Mouse (Mus musculus): ENCODE results near the gene 2510009E07Rik.
"Not testable (repeated sequence)": the region's sequence is repeated elsewhere in the genome, so short reads cannot be mapped to it uniquely, and the experiment has no call there.

2510009E07Rik gene

DNA sequence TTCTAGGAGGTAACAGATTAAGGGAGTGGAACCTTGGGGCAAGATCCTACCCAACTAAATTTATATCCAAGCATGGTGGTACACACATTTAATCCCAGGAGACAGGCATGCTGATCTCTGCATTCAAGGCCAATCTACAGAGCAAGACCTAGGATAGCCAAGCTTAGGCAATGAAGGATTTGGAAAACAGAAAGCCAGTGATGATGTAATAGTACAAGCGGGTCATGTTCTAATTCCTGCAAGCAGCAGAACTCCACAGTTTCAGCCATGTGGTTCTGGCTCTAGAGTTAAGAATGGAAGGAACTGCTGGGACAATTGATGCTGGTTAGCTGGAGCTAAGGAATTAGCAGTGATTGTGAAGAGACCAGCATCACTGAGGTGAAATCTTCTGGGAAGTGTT lies 20.8 kb downstream of the 2510009E07Rik start:
- not testable (repeated sequence) for DNase-seq

DNA sequence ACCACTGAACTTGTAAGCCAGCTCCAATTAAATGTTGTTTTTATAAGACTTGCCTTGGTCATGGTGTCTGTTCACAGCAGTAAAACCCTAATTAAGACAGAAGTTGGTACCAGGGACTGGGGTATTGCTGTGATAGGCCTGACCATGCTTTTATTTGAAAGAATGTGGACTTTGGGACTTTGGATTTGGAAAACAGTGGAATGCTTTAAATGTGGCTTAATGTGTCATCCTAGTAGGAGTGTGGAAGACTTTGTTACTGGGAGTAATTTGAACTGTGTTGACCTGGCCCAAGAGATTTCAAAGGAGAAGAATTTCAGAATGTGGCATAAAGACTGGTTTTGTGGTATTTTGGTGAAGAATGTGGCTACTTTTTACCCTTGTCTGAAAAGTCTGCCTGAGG lies 21.4 kb downstream of the 2510009E07Rik start:
- DNase-seq: not testable (repeated sequence)

DNA sequence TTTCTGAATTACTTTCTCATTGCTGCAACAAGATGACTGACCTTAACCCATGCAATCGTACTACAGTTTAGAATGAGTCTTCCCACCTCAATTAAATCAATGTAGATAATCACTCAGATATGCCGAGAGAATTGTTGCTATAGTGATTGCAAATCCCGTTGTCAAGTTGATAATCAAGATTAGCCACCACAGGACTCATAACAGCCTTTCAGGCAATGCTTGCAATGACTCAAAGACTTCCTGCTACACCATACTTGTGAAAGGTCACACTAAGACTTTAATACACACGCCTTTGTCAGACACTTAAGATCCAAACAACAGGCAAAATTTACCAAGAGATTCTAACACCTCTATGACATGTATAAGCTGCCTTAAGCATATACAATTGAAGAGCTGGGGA lies 22.6 kb downstream of the 2510009E07Rik start:
- no peak for DNase-seq

DNA sequence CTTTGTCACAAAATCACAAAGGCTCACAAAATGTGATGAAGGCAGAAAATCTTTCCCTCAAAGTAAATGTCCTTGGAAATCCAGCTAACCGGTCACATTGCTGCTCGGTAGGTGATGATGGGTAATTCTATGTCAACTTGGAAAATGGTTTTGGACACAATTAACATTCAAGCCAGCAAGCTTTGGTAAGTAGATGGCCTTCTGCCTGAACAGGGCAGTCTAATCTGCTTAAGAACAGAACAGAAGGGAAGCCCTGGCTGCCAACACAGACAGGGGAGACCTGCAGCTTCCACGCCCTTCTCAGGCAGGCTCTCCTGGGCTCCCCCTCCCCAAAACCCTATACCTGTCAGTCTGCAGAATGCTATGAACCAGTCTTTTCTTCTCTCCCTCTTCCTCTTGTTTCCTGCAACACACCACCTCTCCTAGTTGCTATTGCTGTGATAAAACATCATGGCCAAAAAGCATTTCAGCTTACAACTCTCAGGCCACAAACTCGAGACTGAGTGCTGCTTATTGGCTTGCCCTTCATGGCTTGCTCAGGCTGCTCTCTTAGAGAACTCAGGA lies 29.0 kb downstream of the 2510009E07Rik start:
- no peak for DNase-seq

DNA sequence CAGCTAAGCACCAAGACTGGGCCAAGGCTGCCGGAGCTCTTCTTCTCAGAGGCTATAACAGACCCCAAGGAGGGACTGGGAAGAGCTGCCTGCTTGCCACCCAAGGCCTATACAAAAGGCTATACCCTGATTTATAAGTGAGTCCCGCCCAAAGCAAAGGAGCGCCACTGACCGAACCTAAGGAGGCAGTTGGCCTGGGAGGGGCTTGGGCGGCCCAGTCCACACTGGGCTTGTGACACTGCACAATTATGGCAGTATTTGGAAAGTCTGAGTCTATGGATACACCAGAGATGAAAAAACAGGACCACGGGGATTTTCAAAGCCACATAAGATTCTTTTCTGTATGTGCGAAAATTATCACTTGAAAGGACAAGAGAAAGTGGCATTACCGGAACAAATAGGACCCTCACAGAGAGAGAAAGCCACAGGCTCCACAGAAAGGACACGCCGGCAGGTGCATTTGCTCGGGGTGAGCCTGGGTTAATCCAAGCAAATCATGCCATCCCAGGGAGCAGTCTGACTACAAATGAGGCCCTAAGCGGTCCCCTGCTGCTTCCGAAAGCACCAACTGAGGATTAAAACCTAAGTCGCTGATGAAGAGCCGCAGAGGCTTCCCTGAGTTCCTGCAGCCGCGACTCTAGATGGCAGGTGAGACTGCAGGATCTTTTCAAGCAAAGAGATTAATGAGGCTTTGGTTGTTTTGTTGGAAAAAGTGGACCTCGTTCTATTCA lies 29.7 kb downstream of the 2510009E07Rik start:
- DNase-seq: no peak

DNA sequence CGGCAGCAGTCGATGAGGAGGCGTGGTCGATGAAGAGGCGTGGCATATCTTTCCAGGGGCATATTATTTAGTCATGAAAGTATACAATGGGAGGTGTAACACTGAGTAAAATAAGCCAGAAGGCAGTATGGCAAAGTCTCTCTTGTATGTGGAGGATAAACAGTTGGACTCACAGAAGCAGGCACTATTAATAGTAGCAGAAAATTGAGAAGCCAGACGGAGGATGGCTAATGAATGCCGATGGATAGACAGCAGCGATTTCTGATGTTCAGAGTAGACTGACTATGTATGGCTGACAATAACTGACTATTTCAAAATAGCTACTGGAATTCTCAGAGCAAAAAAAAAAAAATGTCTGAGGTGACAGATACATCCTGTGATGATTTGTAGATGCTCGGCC lies 38.5 kb downstream of the 2510009E07Rik start:
- no peak for DNase-seq

DNA sequence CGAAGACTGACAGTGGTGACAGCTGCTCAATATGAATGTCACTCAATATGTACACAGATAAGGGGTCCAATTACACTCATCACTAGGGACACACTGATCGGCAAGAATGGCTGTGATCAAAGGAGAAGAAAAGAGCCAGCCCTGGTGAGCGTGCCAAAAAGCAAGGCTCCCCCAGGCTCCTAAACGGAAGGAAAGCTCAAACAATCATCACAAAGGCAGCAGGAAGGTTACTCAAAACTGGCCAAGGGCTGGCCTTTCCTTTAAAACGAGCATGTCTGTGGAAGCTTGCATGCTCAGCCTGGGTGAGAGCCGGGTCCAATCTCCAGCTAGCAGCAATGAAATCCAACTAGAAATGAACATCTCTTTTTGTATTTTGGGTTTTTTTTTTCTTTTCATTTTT lies 39.2 kb downstream of the 2510009E07Rik start:
- DNase-seq: peak in 1 of 2 experiments; percentile 40

DNA sequence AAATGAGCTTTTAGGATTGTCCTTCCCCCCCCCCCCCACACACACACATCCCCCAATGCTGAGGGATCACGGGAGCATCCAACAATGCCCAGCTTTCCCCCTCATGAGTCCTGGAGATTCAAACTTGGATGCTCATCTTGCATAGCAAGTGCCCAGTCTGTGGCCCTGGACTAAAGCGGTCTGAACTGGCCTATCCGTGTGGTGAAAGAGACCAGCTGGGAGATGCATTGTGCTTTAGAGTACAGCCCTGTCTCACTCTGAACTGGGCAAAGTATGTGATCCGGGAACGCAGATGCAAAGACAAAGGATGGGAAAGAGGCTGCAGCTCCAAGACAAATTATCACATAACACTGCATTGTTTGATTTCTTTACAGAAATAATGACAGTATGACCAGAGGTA lies 40.1 kb downstream of the 2510009E07Rik start:
- DNase-seq: no peak

DNA sequence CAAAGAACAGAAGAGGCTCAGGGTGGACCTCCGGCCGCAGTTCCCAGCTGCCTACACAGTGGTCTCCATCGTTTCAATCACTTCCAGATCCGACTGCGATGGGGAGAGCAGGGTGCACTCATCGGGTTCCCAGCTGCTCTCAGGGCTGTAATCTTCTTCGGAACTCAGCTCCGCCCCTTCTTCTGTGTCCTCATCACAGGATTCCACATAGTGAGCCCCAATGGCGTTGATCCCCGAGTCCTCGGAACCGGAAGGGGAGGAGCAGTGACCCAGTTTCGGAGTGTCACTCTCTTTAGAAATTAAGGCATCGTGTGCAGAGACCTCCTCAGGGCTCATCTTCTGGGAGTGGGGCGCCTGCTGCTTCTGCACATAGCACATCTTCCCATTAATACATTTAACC lies 41.3 kb downstream of the 2510009E07Rik start:
- no peak for DNase-seq

DNA sequence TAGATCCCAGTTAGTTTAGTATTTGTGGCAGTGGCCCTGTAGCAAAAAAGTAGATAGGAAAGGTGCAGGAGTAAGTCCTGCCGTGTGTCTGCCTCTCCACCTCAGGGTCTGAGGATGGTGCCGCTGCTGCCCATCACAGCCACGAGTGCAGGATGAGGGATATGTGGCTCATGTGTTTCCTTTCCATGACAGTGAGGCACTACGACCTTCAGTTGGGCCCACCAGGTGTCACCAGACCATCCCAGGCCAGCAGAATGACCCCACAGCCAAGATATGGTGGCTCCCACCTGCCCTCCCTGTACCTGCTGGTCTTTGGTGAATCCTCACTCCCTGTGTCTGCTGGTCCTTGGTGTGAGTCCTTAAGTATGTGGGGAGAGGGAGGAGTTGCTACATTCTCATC lies 43.3 kb downstream of the 2510009E07Rik start:
- no peak for DNase-seq

DNA sequence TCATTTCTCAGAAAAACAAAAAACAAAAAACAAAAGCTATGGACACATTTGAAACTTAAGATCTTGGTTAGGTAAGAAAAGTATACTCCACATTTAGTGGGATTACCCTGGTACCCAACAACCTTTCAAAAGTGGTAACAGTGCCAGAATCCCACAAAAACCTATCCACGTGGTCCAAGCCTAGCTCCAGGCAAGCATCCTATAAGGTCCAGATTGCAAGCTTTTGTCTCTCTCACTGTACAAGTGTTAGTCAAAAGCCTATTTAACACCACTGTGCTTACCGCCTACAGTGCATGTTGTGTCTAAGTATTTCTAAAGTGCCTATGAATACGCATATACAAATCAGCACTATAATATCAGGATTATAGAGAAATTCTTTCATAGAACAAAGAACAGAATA lies 44.2 kb downstream of the 2510009E07Rik start:
- DNase-seq: no peak

DNA sequence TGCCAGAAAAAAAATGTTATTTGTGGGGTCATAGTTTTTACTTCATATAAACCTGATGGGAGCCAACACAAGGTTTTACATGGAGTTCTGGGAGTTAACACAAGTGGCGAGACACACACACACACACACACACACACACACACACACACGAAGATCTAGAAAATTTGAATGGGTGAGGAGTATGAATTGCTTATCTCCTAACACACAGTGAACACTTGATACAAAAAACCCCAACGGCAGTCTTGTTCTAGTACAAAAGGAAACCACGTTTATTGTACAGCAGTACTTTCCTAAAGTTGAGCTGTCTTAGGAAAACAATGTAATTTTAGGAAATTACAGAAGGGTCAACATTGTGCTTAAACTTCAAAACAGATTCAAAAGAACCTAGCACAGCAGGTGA lies 45.7 kb downstream of the 2510009E07Rik start:
- no peak for DNase-seq

DNA sequence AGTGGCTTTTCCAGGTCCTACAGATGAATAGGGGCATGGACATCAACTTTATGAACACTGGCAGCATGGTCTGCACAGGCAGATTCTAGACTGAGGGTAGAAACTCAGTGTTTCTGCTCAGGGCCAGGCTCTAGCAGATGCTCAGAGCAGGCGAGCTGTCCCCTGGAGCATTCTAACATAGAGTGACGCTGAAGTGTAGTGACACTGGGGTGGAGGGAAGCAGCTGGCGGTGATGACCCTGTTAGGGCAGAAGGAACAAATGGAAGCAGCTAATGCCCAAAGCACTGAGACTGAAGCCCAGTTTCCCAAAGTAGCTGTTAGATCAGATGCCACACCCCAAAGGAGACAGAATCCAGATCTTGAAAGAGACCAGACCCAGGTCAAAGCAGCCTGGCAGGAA lies 48.0 kb downstream of the 2510009E07Rik start:
- no peak for DNase-seq

DNA sequence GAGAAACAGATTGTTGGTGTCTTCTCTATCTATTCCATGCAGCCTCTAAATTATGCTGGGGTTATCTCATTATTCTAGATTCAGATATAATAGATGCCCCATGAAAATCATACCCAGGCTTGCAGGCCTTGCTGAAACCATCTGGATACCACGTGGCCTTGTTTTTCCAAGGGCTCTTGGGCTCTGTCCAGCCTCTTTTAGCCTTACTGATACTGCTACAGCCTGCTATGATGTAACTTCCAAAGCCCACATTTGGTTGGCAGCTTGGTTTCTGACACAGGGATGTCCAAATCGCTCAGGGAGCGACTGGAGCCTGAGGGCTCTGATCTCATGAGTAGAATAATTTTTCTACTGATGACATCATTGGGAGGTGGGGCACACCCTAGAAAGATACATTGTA lies 48.5 kb downstream of the 2510009E07Rik start:
- DNase-seq: no peak

DNA sequence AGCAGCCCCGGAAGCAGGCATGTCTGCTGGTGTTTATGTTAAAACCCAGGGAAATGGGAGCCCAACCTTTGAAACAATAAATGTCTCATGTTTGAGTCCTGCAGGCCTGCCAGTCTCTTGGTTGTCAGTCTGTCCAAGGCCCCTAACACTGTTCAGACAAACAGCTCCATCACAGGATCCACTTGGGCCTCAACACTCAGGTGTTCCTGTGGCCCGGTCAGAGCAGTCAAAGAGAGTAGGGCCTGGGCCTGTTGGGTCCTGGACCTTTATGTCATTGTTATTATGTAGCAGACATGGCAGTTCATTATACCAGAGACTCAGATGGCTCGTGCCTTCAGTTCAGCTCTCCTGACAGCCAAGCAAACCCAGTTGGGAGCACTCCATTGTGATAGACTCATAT lies 49.9 kb downstream of the 2510009E07Rik start:
- no peak for DNase-seq

DNA sequence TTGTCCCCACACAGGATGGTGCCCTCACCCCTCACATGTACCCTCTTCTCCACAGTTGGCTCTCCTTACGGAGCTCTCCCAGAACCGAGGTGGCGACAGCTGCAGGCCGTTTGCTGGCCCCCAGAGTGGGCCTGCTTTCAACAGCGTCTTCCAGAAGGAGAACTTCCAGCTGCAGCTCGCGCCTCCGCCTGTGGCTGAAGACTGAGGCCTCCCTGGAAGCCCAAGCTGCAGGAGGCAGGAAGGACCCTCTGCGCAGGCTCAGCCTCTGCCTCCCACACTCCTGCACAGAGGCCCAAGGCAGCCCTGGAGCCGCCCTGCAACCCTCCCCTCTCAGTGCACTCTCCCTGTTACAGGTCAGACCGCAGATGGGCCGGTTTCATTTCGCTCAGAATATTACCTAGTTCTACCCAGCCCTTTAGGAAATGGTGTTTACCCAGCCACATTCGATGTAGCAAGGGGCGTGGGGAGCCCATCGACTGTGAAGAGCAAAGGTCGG lies 50.4 kb downstream of the 2510009E07Rik start:
- peak; percentile 84 to 90 for DNase-seq

DNA sequence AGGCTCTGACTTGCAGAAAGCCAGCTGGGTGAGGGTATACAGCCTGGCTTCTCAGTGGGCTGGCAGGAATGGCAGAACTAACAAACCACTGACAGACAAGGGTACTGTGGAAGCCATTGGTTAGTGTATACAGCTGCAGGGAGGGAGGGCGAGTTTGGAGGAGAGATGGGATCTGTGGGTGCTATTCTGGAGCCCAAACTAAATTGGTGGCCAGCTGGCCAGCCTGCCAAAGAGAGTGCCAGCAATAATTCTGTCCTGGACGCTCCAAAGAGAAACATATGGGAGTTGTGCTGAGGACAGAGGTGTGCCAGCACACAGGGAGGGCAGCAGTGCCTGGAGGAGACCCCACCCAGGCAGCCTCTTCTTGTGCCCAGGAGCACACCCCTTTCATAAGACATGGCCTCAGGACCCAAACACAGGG lies 50.8 kb downstream of the 2510009E07Rik start:
- no peak for DNase-seq

DNA sequence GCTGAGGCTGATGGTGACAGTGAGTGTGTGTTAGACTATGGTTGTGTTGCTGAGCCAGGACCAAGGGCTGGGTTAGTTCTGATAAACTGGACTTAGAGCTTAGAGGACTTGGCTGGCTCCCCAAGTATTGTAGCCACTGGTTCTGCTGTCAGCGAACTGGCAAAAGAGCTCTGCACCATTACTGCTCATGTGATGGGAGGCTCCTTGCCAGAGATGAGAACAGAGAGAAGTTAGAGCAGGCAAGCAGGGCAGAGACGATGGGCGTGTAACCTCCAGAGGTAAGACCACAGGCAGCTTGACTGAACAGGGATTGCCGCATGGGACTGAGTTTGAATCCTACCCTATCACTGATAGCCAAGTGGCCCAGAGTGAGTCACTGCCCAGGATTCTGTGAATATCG lies 51.6 kb downstream of the 2510009E07Rik start:
- DNase-seq: no peak

DNA sequence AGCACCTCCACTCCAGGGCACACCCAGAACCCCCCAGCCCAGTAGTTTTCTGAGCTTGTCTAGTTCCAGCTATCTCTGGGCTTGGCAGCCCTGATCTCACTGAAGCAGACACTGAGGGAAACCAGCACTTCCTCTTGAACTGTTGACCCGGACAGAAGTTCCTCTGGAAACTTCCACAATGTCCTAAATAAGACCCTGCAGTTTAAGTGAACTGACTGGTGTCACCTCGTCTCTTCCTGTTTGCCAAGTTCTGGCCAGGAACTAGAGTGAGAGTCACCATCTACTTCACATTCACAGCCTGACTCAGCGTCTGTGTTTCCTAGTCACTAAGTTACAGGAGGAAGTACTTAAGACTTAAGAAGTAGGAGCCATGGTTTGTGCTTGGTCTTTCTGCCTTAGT lies 52.5 kb downstream of the 2510009E07Rik start:
- peak in 1 of 2 experiments; percentile 49 for DNase-seq

DNA sequence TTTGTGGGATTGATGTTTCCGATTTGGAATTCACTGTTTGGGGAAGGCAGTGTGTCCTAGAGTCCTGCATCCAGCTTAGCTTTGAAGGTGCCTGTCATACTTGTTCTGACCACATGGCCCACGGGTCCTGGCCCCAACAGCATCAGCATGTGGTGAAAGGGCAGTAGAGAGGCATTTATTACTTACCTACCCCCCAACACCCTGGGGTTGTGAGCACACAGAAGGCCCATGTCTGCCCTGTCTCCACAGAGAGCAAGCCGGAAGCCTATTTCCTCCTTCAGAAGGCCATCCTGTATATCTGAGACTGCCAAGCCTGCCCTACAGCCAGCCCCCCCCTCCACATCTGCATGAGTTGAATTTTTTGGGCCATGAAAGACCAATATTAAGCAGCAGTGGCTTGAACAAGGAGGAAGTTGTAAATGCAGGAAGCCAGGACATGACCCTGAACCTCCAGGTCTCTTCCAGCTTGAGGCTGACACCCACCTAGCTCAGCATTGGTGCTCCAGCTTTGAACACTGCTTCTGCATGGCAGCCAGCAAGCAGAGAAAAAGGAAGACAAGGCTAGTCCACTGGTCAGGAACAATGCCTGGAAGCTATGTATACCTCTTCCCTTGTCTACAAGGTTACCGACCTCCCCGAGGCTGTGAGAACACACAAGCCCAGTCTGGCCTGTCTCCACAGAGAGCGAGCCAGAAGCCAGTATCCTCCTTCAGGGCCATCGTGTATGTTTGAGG lies 53.5 kb downstream of the 2510009E07Rik start:
- DNase-seq: peak in 1 of 2 experiments; percentile 49

DNA sequence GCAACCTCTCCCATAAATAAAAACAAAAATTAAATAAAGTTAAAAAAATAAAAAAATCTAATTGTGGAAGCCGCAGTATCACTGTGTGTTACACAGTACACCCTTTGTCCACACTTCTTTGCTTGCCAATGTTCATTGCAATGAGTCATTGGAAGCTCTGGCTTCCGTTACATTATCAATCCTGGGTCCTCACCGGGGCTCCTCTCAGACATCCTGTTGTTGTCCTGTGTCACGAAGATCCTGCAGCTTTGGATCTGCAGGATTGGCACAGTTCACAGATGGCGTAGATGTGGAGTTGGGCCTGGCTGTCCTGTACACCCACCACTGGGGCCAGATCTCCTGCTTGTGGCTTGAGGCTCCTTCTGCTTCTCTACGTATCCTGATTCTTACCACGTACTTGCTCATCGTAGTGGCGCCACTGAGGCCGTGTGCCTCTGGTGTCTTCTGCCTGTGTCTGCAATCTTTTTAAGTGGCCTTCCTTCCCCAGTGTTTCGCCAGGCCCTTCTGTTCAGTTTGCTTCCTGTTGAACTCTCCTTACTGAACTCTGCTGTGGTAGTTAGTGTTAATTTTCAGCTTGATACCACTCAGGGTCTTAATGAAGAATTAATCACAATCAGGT lies 57.2 kb downstream of the 2510009E07Rik start:
- DNase-seq: no peak

DNA sequence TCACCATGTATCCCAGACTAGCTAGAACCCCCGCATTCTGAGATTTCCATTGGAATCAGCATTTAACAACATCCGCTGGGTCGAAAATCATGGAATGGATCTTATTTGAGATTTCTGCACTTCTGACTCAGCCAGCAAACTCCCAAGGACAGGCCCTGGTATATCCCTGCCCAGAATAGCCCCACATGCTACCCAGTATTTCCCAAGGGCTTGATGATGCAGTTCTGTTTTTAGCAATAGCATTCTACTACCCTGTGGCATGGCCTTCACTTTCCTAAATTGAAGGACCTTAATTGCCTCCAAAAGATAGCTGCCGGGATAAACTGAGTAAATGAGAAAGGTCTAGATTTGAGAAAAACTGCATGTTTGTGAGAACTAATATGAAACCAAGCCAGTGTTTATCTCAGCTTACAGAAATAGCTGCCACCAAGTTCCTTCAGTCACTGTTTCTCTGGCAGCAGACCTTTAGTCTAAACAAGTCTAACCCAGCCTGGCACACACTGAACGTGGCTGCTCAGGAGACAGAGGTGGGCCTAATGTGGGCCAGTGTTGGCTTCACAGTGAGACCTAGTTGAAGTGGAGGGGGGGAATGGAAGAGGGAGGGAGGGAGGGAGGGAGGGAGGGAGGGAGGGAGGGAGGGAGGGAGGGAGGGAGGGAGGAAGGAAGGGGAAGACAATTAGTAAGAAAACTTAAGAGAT lies 58.2 kb downstream of the 2510009E07Rik start:
- DNase-seq: no peak

DNA sequence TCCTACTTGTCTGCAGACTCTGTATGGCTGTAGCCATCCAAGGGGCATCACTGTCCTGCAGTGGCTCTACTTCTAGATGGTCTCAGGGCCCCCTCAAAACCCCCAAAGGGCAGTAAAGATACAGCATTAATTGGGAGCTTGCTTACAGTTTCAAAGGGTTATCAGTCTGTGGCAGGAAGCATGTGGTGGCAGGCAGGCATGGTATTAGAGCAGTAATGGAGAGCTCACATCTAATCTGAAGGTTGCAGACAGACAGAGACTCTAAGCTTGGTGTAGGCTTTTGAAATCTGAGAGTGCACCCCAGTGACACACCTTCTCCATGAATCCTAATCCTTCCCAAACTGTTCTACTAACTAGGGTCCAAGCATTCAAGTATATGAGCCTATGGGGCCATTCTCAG lies 60.0 kb downstream of the 2510009E07Rik start:
- DNase-seq: no peak

Data from kidney, postnatal 4 days (tissue).